Mouse (Mus musculus) myocyte (in vitro differentiated cells): Measurements from ENCODE around the gene Apip. TPM values are rescaled to one million over a fixed set of nuclear protein-coding genes. Genes with fewer than 3 reads are reported as not detected.

Experiments used
- H3K27me3 ChIP-seq: one replicate; pipeline ENCODE4 v1.6.1; 2011; ENCODE audit not compliant: control insufficient read depth, insufficient read depth, insufficient read length
- H3K36me3 ChIP-seq: one replicate; pipeline ENCODE4 v1.6.1; 2011; ENCODE audit not compliant: control insufficient read depth, insufficient read depth
- H3K4me2 ChIP-seq: one replicate; pipeline ENCODE4 v1.6.1; 2011; ENCODE audit warnings: low read depth, control low read depth
- H3K4me3 ChIP-seq: one replicate; pipeline ENCODE4 v1.5.1; 2011; ENCODE audit warnings: mild to moderate bottlenecking, control low read depth, moderate library complexity
- H3K79me2 ChIP-seq: one replicate; pipeline ENCODE4 v1.6.1; 2011; ENCODE audit not compliant: control insufficient read depth, insufficient read depth
- H3ac ChIP-seq: one replicate; pipeline ENCODE4 v1.6.1; 2011; ENCODE audit not compliant: control insufficient read depth, insufficient read length
- CEBPB ChIP-seq: IDR thresholded peaks from 2 replicates; pipeline ENCODE4 v1.6.1; 2011; ENCODE audit warnings: mild to moderate bottlenecking, moderate library complexity; ENCODE audit not compliant: poor library complexity, insufficient read depth, severe bottlenecking
- E2F4 ChIP-seq: IDR thresholded peaks from one replicate; pipeline ENCODE4 v1.6.1; 2011; ENCODE audit warnings: mild to moderate bottlenecking, control low read depth, moderate library complexity; ENCODE audit not compliant: insufficient read depth
- MAX ChIP-seq: IDR thresholded peaks from one replicate; pipeline ENCODE4 v1.6.1; 2011; ENCODE audit warnings: low read depth, mild to moderate bottlenecking, control low read depth
- MYOD1 ChIP-seq, 3 experiments: IDR thresholded peaks; one replicate each; pipeline ENCODE4 v1.6.1; 2011; ENCODE audit warnings: control low read depth in 2 of 3, low read depth in 2 of 3, mild to moderate bottlenecking in 2 of 3, moderate library complexity in 1 of 3; ENCODE audit not compliant: insufficient read length in 2 of 3, control insufficient read depth in 1 of 3
- MYOG ChIP-seq, 3 experiments: IDR thresholded peaks; one replicate each; pipeline ENCODE4 v1.6.1; 2011; ENCODE audit warnings: control low read depth in 2 of 3, low read depth in 2 of 3, mild to moderate bottlenecking in 2 of 3; ENCODE audit not compliant: insufficient read length in 2 of 3, control insufficient read depth in 1 of 3, insufficient read depth in 1 of 3
- POLR2A ChIP-seq: IDR thresholded peaks from one replicate; pipeline ENCODE4 v1.6.1; 2011; ENCODE audit warnings: low read depth, mild to moderate bottlenecking, control low read depth, moderate library complexity; ENCODE audit not compliant: insufficient read length
- POLR2AphosphoS2 ChIP-seq: IDR thresholded peaks from one replicate; pipeline ENCODE4 v1.6.1; 2011; ENCODE audit warnings: low read depth, control low read depth; ENCODE audit not compliant: insufficient read length
- REST ChIP-seq: IDR thresholded peaks from one replicate; pipeline ENCODE4 v1.6.1; 2011; ENCODE audit warnings: mild to moderate bottlenecking, control low read depth, moderate library complexity; ENCODE audit not compliant: insufficient read depth, insufficient read length
- SRF ChIP-seq: IDR thresholded peaks from one replicate; pipeline ENCODE4 v1.6.1; 2011; ENCODE audit warnings: low read depth; ENCODE audit not compliant: control insufficient read depth, insufficient read length
- TCF12 ChIP-seq: IDR thresholded peaks from one replicate; pipeline ENCODE4 v1.6.1; 2011; ENCODE audit warnings: mild to moderate bottlenecking, control low read depth; ENCODE audit not compliant: poor library complexity, insufficient read depth, severe bottlenecking
- TCF3 ChIP-seq: IDR thresholded peaks from one replicate; pipeline ENCODE4 v1.6.1; 2011; ENCODE audit warnings: low read depth, control low read depth; ENCODE audit not compliant: insufficient read length
- USF1 ChIP-seq: IDR thresholded peaks from one replicate; pipeline ENCODE4 v1.6.1; 2011; ENCODE audit warnings: low read depth, mild to moderate bottlenecking, control low read depth, moderate library complexity
- polyA plus RNA-seq: library from polyadenylated mRNA; unstranded; fragments of >200 nt; fragmentation: generic; extraction: Trizol; gene quantifications from one replicate; pipeline ENCODE4 v1.2.1, GENCODE M21; 2012; ENCODE audit warnings: missing spikeins

Apip gene
- polyA plus RNA-seq, 1 experiment, result 46.4 TPM

- TF ChIP-seq MYOD1 (IDR thresholded peaks at IDR 0.05; ENCODE audit: control insufficient read depth in 1 of 3, insufficient read length in 2 of 3, low read depth in 2 of 3) (no peak), CEBPB (no peak), TCF12 (no peak), POLR2A (no peak), TCF3 (no peak), E2F4 (no peak), USF1 (no peak), POLR2AphosphoS2 (no peak), REST (no peak), MYOG (IDR thresholded peaks at IDR 0.05; ENCODE audit: control insufficient read depth in 1 of 3, insufficient read depth in 1 of 3, insufficient read length in 2 of 3, low read depth in 2 of 3) (no peak), MAX (no peak), SRF (no peak)
Measured at GRCm38 (mm10) chr2:103066683-103067551, 6.6 kb upstream of the Apip start.

GRCm38 (mm10) chr2:103067552-103068207 is 5.8 kb upstream of the Apip start:
- H3K36me3 ChIP-seq, result no peaks in the 10 kb centered on the region
- no peak overlapping the region for H3K4me2 ChIP-seq
- no peak overlapping the region for H3K4me3 ChIP-seq
- no peak overlapping the region for H3ac ChIP-seq
- H3K79me2 ChIP-seq, result peaks cover 73% of the 10 kb centered on the region
- TF ChIP-seq E2F4 (no peak), REST (no peak), MYOD1 (IDR thresholded peaks at IDR 0.05; ENCODE audit: control insufficient read depth in 1 of 3, insufficient read length in 2 of 3, low read depth in 2 of 3) (no peak), USF1 (no peak), SRF (no peak), MYOG (IDR thresholded peaks at IDR 0.05; ENCODE audit: control insufficient read depth in 1 of 3, insufficient read depth in 1 of 3, insufficient read length in 2 of 3, low read depth in 2 of 3) (no peak)
- no peaks in the 10 kb centered on the region for H3K27me3 ChIP-seq

More at GRCm38 (mm10) chr2:103066683-103067551, 6.6 kb upstream of the Apip start:
- H3ac ChIP-seq, result no peak overlapping the region
- no peaks in the 10 kb centered on the region for H3K27me3 ChIP-seq
- H3K4me3 ChIP-seq, result no peak overlapping the region
- no peak overlapping the region for H3K4me2 ChIP-seq
- peaks cover 73% of the 10 kb centered on the region for H3K79me2 ChIP-seq
- H3K36me3 ChIP-seq, result no peaks in the 10 kb centered on the region

GRCm38 (mm10) chr2:103068602-103069001 is 4.9 kb upstream of the Apip start:
- Histone ChIP-seq H3K27me3 (no peaks in the 10 kb centered on the region), H3K4me2 (no peak overlapping the region), H3K4me3 (no peak overlapping the region), H3K36me3 (no peaks in the 10 kb centered on the region), H3ac (no peak overlapping the region), H3K79me2 (peaks cover 69% of the 10 kb centered on the region)
- TF ChIP-seq E2F4 (no peak), MAX (no peak), SRF (no peak), MYOG (IDR thresholded peaks at IDR 0.05; ENCODE audit: control insufficient read depth in 1 of 3, insufficient read depth in 1 of 3, insufficient read length in 2 of 3, low read depth in 2 of 3) (no peak), REST (no peak), USF1 (no peak), POLR2A (no peak), MYOD1 (IDR thresholded peaks at IDR 0.05; ENCODE audit: control insufficient read depth in 1 of 3, insufficient read length in 2 of 3, low read depth in 2 of 3) (no peak), POLR2AphosphoS2 (no peak), CEBPB (no peak), TCF12 (no peak), TCF3 (no peak)

DNA sequence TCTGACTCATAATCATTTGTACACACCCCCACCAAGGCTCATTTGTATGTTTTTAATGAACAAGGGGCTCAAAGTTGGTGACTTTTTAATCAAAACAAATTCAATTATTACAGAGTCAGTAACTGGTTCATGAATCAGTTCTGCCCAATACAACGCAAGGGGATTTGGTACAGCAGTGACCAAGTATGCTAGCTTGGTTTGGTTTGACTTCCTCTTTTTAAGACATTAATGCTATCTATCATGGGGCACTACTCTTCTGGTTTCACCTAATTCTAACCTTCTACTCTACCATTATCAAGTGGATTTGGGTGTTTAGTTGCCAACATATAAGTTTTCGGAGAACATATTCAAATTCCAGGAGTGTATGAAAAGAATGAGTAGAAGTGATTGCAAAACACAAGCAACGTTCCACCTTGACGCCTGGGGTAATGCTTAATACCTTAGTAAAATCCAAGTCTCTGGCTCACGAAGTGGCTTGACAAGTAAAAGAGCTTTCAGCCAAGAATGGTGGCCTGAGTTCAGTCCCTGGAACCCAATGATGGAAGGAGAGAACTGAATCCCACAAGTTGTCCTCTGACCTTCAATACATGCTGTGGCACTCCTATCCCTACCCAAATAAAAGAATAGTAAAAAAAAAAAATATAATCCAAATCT is 3.6 kb upstream of the Apip start:
- TF ChIP-seq SRF (no peak), REST (no peak), POLR2A (no peak), MYOD1 (IDR thresholded peaks at IDR 0.05; ENCODE audit: control insufficient read depth in 1 of 3, insufficient read length in 2 of 3, low read depth in 2 of 3) (no peak), MAX (no peak)
- no peak overlapping the region for H3K4me3 ChIP-seq
- H3K36me3 ChIP-seq, result no peaks in the 10 kb centered on the region
- no peak overlapping the region for H3ac ChIP-seq
- peaks cover 63% of the 10 kb centered on the region for H3K79me2 ChIP-seq
- no peaks in the 10 kb centered on the region for H3K27me3 ChIP-seq
- H3K4me2 ChIP-seq, result no peak overlapping the region

- Histone ChIP-seq H3ac (no peak overlapping the region), H3K27me3 (no peaks in the 10 kb centered on the region), H3K4me2 (no peak overlapping the region), H3K4me3 (no peak overlapping the region), H3K79me2 (peaks cover 56% of the 10 kb centered on the region), H3K36me3 (no peaks in the 10 kb centered on the region)
- TF ChIP-seq TCF12 (no peak), MAX (no peak), MYOD1 (IDR thresholded peaks at IDR 0.05; ENCODE audit: control insufficient read depth in 1 of 3, insufficient read length in 2 of 3, low read depth in 2 of 3) (no peak), POLR2A (no peak), REST (no peak), SRF (no peak), CEBPB (no peak), E2F4 (no peak)
Measured at GRCm38 (mm10) chr2:103070586-103070985, 2.9 kb upstream of the Apip start.
